Mouse (Mus musculus): ENCODE data around the gene Asb1. TPM values are rescaled to one million over a fixed set of nuclear protein-coding genes. Genes with fewer than 3 reads are reported as not detected.

Gene Asb1
- polyA plus RNA-seq (2014; fragmentation: Illumina TruSeq; extraction: RNeasy Lipid Tissue Mini Kit (QIAGEN cat#74804); ENCODE audit: low replicate concordance) = 1.9 TPM

DNA sequence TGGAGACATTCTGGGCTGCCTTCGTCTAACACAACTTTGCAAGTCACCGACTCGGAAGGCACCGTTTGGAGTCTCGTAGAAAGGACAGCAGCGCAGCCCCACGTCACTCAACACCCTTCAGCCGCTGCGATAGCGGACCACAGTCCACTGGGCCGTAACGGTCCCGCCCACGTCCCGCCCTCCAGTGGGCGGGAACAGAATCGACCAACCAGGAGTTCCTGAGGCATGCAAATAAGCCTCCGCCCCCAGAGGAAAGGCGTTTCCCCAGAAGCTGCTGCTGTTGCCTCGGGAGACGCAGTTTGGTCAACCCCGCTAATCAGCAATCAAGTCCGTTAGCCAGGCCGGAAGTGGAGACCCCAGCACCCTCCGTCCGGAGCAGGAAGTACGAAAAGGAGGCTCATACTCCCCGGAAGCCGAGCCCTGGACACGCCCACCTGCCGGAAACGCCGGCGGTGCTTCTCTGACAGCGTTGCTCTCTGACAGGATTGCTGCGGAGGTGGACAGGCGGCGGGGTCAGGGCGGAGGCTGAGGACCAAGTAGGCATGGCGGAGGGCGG, at the start of gene Asb1:
TSS of gene Asb1 (plus strand) at position 274 of the 556 bp plus-strand sequence.

DNA sequence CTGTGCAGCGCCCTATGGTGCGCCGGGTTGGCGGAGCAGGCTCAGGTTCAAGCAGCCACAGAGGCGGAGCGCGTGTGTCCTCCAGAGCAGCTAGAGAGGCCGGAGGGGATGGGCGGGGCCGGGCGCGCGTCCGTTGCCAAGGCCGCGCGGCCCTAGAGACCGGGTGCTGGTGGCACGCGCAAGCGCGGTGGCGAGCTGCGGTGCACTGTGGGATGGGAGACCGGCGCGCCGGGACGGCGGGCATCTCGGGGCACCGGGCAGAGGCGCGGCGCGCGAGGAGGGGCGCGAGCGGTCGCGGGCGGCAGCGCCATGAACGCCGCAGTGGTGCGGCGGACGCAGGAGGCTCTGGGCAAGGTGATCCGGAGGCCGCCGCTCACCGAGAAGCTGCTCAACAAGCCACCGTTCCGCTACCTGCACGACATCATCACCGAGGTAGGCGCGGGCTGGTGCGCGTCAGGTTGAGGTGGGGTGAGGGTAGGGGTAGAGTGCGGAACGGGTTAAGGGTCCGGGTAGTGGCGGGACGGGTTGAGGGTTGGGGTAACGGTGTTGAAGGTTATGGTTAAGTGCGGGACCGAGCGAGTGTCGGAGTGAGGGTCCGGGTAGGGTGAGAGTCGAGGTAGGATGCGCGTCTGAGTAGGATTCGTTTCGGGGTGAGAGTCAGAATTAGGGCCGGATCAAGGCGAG, 45.7 kb upstream of the Asb1 start, which contains the start of gene Traf3ip1:
TSS of gene Traf3ip1 (plus strand) at position 191 of the 684 bp plus-strand sequence.

Other genes with a start within 250 kb of the Asb1 start
- 3.2 TPM for gene Scly, start 242.2 kb upstream of the Asb1 start, polyA plus RNA-seq (2014; fragmentation: Illumina TruSeq; extraction: RNeasy Lipid Tissue Mini Kit (QIAGEN cat#74804); ENCODE audit: low replicate concordance)
- not detected for gene Espnl, start 218.5 kb upstream of the Asb1 start, polyA plus RNA-seq (2014; fragmentation: Illumina TruSeq; extraction: RNeasy Lipid Tissue Mini Kit (QIAGEN cat#74804); ENCODE audit: low replicate concordance)
- not detected for gene Klhl30, start 189.5 kb upstream of the Asb1 start, polyA plus RNA-seq (2014; fragmentation: Illumina TruSeq; extraction: RNeasy Lipid Tissue Mini Kit (QIAGEN cat#74804); ENCODE audit: low replicate concordance)
- gene Erfe, start 174.1 kb upstream of the Asb1 start, polyA plus RNA-seq (2014; fragmentation: Illumina TruSeq; extraction: RNeasy Lipid Tissue Mini Kit (QIAGEN cat#74804); ENCODE audit: low replicate concordance) = 3.1 TPM
- 25.6 TPM for gene Ilkap, start 141.7 kb upstream of the Asb1 start, polyA plus RNA-seq (2014; fragmentation: Illumina TruSeq; extraction: RNeasy Lipid Tissue Mini Kit (QIAGEN cat#74804); ENCODE audit: low replicate concordance)
- gene Hes6, start 126.5 kb upstream of the Asb1 start, polyA plus RNA-seq (2014; fragmentation: Illumina TruSeq; extraction: RNeasy Lipid Tissue Mini Kit (QIAGEN cat#74804); ENCODE audit: low replicate concordance) = 0.30 TPM
- 4.4 TPM for gene Per2, start 81.2 kb upstream of the Asb1 start, polyA plus RNA-seq (2014; fragmentation: Illumina TruSeq; extraction: RNeasy Lipid Tissue Mini Kit (QIAGEN cat#74804); ENCODE audit: low replicate concordance)
- 3.3 TPM for gene Traf3ip1, start 45.9 kb upstream of the Asb1 start, polyA plus RNA-seq (2014; fragmentation: Illumina TruSeq; extraction: RNeasy Lipid Tissue Mini Kit (QIAGEN cat#74804); ENCODE audit: low replicate concordance)

Measured in small intestine, adult 10 weeks (tissue).